Mouse (Mus musculus): ENCODE results near the gene Tgtp2.
"Not testable (repeated sequence)": the region's sequence is repeated elsewhere in the genome, so short reads cannot be mapped to it uniquely, and the experiment has no call there.

Gene Tgtp2

GRCm38 (mm10) chr11:49086858-49087361 is 22.9 kb upstream of the Tgtp2 start:
- CTCF ChIA-PET: no interaction called here

DNA sequence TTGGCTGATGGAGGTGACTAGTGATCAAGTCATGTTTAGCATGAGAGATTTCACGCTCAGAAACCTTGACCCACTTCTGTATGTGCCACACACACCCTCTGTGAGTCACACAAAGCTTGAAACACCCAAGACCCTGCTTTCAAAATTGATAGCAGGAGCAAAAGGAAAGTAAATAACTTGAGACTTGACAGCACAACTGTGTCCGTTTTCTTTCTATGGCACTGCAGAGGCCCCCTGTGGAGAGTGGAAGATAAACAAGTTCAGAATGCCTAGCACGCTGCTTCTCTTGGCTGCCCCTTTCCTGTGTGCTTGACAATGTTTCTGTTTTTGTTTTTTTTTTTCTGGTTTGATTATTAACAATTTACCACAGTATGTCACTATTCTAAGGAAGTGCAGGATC is 20.9 kb upstream of the Tgtp2 start:
- CTCF ChIA-PET: interaction anchor here (0.6 kb wide), 1 partner anchor 215 kb away, joined by 6 read pairs; no protein-coding TSS in a partner anchor

GRCm38 (mm10) chr11:49084385-49084784 is 20.4 kb upstream of the Tgtp2 start:
- CTCF ChIA-PET: interaction anchor here (0.6 kb wide), 1 partner anchor 214 kb away, joined by 6 read pairs; no protein-coding TSS in a partner anchor

GRCm38 (mm10) chr11:49083808-49084207 is 19.8 kb upstream of the Tgtp2 start:
- CTCF ChIA-PET: no interaction called here

GRCm38 (mm10) chr11:49083146-49083545 is 19.1 kb upstream of the Tgtp2 start:
- CTCF ChIA-PET: interaction anchor here (0.7 kb wide), 1 partner anchor 10 kb away, joined by 5 read pairs; no protein-coding TSS in a partner anchor

DNA sequence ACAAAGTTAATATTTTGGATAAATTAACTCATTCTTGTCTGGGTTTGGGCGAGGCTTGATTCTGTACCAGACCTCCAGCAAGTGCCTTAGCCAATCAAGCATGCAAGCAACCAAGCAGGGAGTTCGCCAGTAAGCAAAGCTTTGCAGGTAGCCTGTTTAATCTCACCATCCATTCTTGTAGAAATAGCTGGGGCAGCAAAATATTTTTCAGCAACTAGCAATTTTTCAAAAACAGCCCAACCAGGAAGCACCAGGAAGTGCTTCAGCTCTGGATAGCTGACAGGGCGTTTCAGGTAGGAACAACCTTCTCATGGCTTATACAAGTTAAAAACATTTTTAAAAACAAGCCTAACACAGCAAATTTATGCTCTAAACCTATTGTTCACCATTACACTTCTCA is 17.9 kb upstream of the Tgtp2 start:
- CTCF ChIA-PET: no interaction called here

DNA sequence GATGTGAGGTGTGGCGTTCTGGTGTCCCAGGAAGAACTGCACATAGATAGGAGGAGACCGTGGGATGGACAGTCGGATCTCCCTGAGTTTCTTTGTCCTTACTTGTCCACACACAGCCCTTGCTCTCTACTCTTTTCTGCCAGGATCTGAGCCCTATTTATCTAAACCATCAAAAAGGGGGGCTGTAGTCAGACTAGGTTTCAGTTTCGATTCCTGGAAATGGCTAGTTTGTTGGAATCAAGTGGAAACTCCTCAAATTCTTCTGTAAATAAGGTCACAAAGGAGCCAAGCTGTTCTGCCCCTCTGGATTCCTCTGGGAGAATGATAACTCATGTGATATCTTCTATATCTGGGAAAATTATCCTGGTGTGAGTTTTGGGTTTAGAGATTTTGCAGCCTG is 17.4 kb upstream of the Tgtp2 start:
- CTCF ChIA-PET: no interaction called here

DNA sequence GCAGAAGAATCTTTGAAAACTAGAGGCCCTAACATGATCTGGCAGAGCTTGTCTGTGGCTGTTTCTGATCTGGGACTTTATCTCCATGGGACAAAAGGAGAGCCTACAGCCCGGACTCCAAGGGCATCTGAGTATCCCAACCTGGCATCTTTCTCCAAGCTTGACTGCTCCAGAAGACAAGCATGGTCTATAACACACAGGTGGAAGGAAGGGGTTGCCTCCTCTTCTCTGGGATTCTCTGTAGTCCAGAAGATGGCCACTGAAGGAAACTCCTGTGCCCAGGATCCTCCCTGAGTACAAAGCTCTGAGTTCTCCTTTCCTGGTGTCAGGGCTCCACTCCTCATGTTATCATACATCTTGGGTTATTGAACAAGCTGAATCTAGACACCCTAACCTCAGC is 16.6 kb upstream of the Tgtp2 start:
- CTCF ChIA-PET: no interaction called here

DNA sequence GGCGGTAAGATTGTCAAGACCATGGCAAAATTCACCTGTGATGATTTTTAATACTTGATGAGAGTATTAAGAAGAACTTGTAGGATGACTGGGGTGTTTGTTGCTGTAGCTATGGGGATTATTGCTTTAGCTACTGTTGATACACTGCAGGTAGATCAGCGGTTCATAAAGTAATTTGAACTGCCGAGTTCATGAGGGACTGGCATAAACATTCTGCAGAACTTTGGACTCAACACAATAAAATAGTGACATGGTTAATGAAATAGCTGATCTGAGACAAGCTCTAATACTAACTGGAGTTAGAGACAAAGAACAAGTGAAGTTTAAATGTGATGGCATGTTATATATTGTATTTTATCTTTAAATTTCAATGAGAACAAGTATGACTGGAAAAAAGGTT is 14.7 kb upstream of the Tgtp2 start:
- CTCF ChIA-PET: interaction anchor here (0.5 kb wide), 1 partner anchor 198 kb away, joined by 6 read pairs; no protein-coding TSS in a partner anchor

GRCm38 (mm10) chr11:49077012-49077411 is 13.0 kb upstream of the Tgtp2 start:
- CTCF ChIA-PET: interaction anchor here (0.7 kb wide), 1 partner anchor 284 kb away, joined by 8 read pairs; no protein-coding TSS in a partner anchor

DNA sequence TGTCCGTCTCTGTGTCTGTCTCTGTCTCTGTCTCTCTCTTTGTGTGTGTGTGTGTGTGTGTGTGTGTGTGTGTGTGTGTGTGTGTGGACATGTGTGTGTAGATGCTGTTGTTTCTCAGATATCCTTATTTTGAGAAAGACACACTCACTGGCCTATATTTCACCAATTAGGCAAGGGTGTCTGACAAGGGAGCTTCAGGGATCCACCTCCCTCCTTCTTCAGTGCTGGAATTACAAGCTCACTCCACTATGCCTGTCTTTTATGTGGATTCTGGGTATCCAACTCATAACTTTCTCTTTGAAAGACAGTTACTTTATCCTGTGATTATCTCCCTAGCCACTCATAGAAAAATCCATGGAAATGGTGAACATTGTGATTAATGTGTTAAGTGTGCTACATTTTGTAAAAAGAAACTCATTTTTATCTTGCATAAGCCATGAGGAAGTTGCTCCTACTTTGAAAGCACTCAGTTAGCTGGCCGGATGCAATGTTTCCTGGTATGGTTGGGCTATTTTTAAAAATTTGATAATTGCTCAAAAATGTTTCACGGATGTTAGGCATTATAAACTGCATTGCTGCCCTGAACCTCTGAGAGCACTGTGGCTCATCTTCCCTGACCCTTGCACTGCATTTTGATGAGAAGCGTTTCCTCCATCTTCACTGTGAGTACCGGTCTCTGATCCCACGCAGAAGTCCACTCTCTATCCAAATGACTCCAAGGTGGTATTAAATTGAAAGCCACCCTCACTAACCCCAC is 12.2 kb upstream of the Tgtp2 start, which contains the start of gene Ifi47:
Gene Ifi47 (plus strand): TSS at position 587 of the 757 bp plus-strand sequence.
- CTCF ChIA-PET: not testable (repeated sequence)

DNA sequence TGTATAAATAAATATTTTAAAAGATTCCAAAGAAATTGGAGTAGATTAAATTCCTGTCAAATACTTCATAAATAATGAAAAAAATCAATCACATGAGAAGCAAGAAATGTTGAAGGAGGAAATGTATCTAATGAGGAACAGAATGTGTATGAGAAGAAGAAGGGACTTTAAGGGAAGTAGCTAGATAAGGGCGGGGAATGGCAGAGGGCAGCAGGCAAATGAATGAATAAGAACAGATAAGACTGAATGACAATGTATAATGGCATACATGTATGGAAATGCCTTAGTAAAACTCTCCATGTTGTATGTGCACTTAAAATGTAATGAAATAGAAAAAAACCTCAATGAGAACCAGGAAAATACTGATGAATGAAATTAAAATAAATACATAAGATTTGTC is 4.4 kb upstream of the Tgtp2 start:
- CTCF ChIA-PET: no interaction called here

DNA sequence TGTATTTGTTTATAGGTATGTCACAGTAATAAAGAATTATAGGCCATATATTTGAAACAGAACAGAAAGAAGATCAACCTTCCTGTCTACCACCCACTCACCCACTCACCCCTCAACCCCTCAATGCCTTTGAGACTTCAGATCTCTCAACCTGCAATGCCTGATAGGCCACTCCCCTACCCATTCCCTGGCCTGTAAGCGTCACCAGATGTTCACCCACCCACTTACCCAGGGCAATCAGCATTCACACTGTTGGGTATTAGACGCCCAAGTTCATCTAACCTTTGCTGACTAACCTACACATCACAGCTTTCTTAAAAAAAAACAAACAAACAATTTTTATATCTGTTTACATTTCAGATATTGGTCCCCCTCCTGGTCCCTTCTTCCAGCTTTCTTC is 2.1 kb downstream of the Tgtp2 start:
- CTCF ChIA-PET: interaction anchor here (0.5 to 0.7 kb wide), 2 partner anchors 190 to 226 kb away, joined by 3 read pairs; partner anchors contain the start of gene Irgm1

DNA sequence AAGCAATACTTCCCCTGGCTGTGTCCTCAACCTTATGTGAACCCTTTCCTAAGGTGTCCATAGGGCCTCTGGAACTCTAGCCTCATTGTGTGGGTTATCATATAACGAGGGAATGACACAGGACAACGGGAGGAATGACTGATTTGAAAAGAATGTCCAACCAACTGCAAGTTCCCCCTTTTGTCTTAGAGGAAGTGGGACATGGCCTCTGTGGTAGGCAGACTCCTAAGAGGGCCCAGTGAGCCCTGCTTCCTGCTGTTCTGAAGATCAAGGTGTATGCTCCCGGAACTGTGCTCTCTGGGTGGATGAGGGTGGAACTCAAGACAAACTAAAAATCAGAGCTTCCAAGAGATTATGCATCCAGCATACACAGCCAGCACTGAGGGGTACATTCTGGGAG is 3.9 kb downstream of the Tgtp2 start:
- CTCF ChIA-PET: not testable (repeated sequence)

DNA sequence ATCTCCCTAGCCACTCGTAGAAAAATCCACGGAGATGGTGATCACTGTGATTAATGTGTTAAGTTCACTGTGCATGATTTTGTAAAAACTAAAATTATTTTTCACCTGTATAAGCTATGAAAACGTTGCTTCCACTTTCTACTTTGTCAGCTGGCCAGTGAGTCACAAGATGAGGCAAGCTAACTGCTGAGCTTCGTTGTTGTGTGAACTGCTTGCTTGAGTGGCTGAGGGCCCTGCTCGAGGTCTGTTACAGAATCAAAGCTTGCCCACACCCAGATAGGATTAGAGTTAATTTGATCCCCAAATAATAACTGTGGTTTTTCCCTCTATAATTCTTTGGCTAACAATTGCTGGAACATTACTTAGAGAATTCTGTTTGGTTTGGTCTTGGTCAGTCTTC is 12.1 kb downstream of the Tgtp2 start:
- CTCF ChIA-PET: not testable (repeated sequence)

DNA sequence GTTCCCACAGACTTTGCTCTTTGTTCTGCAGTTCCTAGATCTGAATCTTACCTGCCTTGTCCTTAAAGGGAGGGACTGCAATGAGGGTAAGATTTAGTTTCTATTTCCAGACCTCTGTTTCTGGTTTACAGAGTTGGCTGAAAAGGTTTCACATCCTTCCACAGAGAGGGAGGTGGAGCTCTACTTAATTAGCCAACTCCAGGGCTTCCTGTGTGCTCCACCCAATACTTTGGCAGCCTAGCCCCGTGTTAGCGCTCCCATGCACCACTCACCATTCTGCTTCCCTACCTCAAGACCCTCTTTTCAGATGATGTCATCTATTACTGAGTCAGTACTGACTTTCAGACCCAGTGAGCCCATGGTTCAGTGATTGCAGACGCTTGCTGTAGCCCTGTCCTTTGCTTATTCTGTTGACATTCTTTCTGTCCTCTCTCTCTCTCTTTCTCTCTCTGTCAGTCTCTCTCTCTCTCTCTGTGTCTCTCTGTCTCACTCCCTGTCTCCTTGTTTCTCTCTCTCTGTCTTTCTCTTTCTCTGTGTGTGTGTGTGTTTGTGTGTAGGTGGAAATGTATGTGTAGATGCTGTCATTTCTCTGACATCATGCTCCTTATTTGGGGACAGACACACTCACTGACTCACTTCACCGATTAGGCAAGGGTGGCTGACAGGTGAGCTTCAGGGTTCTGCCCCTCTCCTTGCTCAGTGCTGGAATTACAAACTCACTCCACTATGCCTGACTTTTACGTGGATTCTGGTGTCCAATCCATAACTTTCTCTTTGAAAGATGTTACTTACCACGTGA is 12.7 kb downstream of the Tgtp2 start, which contains the start of gene 9930111J21Rik2:
Gene 9930111J21Rik2 (minus strand): TSS at position 150 of the 799 bp plus-strand sequence.
- CTCF ChIA-PET: not testable (repeated sequence)

DNA sequence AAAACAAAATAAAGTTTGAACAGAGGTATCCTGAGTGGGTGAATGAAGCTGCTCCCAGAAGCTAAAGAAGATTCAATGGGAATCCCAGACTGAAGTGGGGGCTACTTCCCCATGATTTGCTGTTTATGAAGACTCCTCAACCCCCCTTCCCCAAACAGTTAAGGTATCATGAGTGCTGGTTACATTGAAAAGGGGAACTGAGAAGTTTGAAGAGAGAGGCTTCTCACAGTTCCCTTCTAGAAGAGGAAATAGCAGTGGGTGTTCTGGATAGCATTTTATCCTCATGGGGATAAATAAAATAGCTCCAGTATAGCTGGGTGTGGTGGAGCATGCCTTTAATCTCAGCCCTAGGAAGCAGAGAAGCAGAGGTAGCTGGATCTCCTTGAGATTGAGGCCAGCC is 13.9 kb downstream of the Tgtp2 start:
- CTCF ChIA-PET: not testable (repeated sequence)

GRCm38 (mm10) chr11:49012074-49012473 is 51.9 kb downstream of the Tgtp2 start:
- CTCF ChIA-PET: not testable (repeated sequence)

Measured in spleen, embryonic (tissue).